Mouse (Mus musculus) adrenal gland, adult 2 months (tissue): ENCODE measurements around the gene Zfp36l3. TPM values are rescaled to one million over a fixed set of nuclear protein-coding genes. Genes with fewer than 3 reads are reported as not detected.
"Not testable (repeated sequence)": the region's sequence is repeated elsewhere in the genome, so short reads cannot be mapped to it uniquely, and the experiment has no call there.

ENCODE experiments used
- DNase-seq: peaks from one replicate; pipeline ENCODE4 v3.0.0; 2021
- long read RNA-seq: library from polyadenylated mRNA; stranded (forward); transcript quantifications from one replicate; pipeline ENCODE4 v2.0.0, GENCODE M21; 2021
- polyA plus RNA-seq: library from polyadenylated mRNA; depleted of rRNA; stranded (reverse); fragments of >200 nt; gene quantifications from 2 replicates; pipeline ENCODE4 v1.2.3, GENCODE M21; 2012; rRNA removed
- total RNA-seq, 2 experiments: library from RNA; stranded (reverse); gene quantifications; 2 replicates each; pipeline ENCODE4 v1.2.3; 2021

Gene Zfp36l3
- total RNA-seq (not detected), polyA plus RNA-seq (0.07 and 0.15 TPM in 2 replicates)
- long read RNA-seq: 0 reads

GRCm38 (mm10) chrX:53776276-53776675, at the start of gene Zfp36l3:
TSS of gene Zfp36l3 (minus strand) at chrX:53776394.
- no peak for DNase-seq

DNA sequence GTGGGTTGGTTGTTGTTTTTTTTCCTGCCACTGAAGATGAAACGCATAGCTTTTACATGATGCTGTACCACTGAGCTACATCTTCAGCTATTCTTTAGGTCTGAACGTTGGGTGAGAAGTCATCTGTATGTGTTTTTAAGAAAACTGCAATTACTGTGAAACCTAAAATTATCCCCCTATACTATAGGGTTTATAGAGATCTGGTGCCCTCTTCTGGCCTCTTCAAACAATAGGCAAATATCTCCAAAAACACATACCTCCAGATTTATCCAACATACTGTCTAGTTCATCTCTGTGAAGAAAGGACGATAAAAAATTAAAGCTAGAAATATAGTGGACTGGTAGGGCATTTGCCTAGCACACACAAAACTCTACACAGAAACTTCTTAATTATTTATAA, 22.9 kb upstream of the Zfp36l3 start:
- DNase-seq: no peak

- not testable (repeated sequence) for DNase-seq
These were observed 21.3 kb upstream of the Zfp36l3 start, which contains the start of gene Xlr for GRCm38 (mm10) chrX:53797519-53797918. TSS of gene Xlr (minus strand) at chrX:53797706.

DNA sequence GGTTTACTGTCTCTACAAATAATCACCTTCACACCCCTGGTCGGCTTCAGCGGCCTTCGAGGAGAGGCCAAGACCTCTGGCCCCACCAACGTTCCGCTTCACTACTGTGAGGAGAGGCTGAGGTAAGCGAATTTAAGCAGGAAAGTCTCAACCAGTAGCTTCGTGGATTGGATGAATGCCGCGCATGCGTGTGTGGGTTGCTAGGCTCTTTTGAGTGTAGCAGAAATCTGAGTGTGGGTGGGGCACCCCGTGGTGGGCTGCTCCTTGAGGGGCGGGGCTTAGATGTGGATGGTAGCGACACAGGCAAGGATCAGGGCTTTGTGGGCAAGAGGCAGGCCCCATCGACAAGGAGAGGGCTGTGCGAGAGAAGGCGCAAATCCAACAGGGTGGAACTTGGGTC, 18.5 kb downstream of the Zfp36l3 start, which contains the start of gene 1700013H16Rik:
1700013H16Rik (minus strand) TSS at position 96 of the 400 bp plus-strand sequence.
- no peak for DNase-seq

- no peak for DNase-seq
These were observed 23.3 kb downstream of the Zfp36l3 start for GRCm38 (mm10) chrX:53752851-53753250.

DNA sequence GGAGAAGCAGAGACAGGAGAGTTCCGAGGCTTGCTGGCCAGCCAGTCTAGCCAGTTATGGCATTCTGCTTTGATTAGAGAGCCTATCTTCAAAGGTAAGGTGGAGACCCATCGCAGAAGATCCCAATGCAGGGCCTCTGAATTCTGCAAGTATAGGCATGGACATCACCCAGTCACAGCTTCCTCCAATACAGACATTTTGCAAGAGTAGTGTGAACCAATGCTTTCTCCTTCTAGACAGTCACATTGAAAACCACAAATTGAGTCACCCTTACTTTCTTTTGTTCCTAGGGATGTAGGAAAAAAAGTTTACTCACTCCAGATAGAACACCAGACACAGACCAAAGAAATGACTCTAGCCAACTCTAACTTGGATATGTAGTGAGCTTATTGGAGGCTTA, 47.2 kb downstream of the Zfp36l3 start:
- DNase-seq: no peak

- no peak for DNase-seq
These were observed 51.6 kb downstream of the Zfp36l3 start, which contains the start of gene 4930502E18Rik for GRCm38 (mm10) chrX:53724596-53724995. TSS of gene 4930502E18Rik (plus strand) at chrX:53724826.

Other genes starting within 250 kb of the Zfp36l3 start
- 100 to 1,000 TPM; 126 to 170 TPM for gene Rtl8c, start 168.4 kb downstream of the Zfp36l3 start, total RNA-seq
- 81.9 and 90.6 TPM in 2 replicates for gene Rtl8c, start 168.4 kb downstream of the Zfp36l3 start, polyA plus RNA-seq
- not detected for gene Gm14597, start 167.4 kb downstream of the Zfp36l3 start, total RNA-seq
- not detected in 2 replicates for gene Gm14597, start 167.4 kb downstream of the Zfp36l3 start, polyA plus RNA-seq
- gene Rtl8a, start 132.7 kb downstream of the Zfp36l3 start, total RNA-seq: 100 to 1,000 TPM; 168 to 176 TPM
- gene Rtl8a, start 132.7 kb downstream of the Zfp36l3 start, polyA plus RNA-seq: 308 and 401 TPM in 2 replicates
- gene Rtl8b, start 106.0 kb downstream of the Zfp36l3 start, total RNA-seq: 100 to 1,000 TPM; 108 to 110 TPM
- 236 and 261 TPM in 2 replicates for gene Rtl8b, start 106.0 kb downstream of the Zfp36l3 start, polyA plus RNA-seq
- gene 4930502E18Rik, start 51.6 kb downstream of the Zfp36l3 start, total RNA-seq: not detected
- gene 4930502E18Rik, start 51.6 kb downstream of the Zfp36l3 start, polyA plus RNA-seq: not detected in 2 replicates
- gene 1700013H16Rik, start 18.6 kb downstream of the Zfp36l3 start, total RNA-seq: not detected
- not detected in 2 replicates for gene 1700013H16Rik, start 18.6 kb downstream of the Zfp36l3 start, polyA plus RNA-seq
- 1 to 10 TPM; 1.4 TPM for gene Xlr, start 21.3 kb upstream of the Zfp36l3 start, total RNA-seq
- gene Xlr, start 21.3 kb upstream of the Zfp36l3 start, polyA plus RNA-seq: not detected in 2 replicates